Mouse (Mus musculus) E14TG2a.4 (cell line): ENCODE data around the gene Aars2.

Experiments
- CTCF ChIP-seq: conservative IDR thresholded peaks from 2 replicates; pipeline ENCODE4 v1.5.1; 2014; ENCODE audit warnings: low read length
- NANOG ChIP-seq: IDR thresholded peaks from 2 replicates; pipeline ENCODE4 v1.6.1; 2014; ENCODE audit warnings: borderline replicate concordance, low read length, mixed read lengths
- POU5F1 ChIP-seq: IDR thresholded peaks from 2 replicates; pipeline ENCODE4 v1.6.1; 2014; ENCODE audit warnings: low read length, borderline replicate concordance

DNA sequence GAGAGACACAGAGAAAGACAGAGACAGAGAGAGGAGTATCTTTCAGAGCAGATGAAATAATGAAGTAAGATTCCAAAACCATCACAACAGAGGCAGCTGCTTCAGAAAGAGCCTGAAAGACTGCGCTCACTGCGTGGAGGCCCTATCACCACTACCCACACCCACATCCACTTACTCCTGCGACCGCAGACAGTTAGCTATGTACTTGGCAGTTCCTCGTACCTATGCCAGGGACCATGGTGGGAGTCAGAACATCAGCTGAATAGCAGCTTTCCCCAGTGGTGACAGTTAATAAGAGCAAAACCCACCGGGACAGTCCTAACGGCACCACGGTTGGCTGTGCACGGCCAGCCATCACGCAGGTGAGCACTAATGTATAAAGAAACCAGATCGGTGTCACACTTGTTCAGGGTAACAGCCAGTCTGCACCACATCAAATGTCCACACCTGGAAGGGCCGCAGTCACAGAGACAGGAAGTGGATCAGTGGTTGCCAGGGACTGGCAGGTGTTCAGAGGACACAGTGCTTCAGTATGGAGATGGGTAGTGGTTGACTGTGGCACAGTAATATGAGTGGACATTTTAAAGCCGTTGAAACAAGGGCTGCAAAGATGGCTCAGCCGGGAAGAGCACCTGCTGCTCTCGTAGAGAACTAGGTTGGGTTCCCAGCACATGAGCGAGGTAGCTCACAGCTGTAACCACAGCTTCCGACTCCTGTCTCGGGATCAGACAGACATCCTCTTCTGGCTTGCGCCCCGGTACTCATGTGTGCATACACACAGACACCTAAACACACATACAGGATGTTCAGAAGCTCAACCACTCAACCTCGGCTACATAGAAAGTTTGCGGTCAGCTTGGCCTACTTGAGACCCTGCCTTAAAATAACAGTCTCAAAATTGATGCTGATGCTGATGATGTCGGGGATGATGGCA is 18.1 kb upstream of the Aars2 start:
- TF ChIP-seq CTCF (no peak), NANOG (no peak), POU5F1 (no peak)
